Mouse (Mus musculus): ENCODE measurements at regions not wholly inside any gene's neighbourhood (a gene's known extent, or its start where the extent isn't known, plus 50 kb on each side); places are given as distances from the start of the nearest gene placed in this dataset.
"Not testable (repeated sequence)": the region's sequence is repeated elsewhere in the genome, so short reads cannot be mapped to it uniquely, and the experiment has no call there.

DNA sequence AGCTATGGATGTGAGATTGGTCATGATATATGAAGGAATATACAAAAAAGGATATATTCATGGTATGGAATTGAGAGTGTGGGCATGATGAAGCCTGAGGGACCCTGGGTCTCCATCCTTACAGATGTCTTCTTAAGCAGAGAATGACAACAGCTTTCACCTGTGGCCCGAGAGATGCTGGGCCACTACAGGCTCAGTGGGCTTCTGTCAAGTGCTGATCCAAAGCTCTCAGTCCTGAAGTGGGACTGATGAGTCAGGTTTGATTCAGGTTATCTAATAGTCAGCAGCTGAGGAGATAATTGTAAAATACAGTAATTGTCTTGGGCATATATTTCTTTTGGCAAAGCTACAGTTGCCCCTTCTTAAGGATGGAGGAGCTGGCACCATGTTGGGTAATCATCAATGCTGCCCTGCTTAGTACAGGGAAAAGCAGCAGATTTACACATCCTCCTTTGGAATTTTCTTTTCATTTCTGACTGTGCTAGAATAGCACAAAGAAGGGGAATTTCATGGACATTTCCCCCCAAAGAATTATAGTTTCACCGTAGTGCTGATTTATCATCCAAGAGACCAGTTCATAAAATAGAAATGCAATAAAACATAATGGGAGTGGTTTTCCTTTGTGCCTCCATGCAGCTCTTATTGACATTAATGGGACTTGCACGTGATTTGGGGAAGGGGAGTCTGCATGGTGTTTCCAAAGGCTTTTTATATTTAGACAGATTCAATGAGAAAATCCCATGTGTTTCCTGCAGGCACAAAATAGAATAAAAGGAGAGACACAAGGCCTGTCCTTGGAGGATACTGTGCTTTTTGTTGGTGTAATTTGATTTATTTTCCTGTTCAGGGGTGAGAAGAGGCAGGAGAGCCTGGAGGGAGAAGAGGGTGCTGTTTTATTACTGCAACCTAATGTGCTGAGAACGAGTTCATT, 452.6 kb upstream of the Nrsn1 start:
- DNase-seq (ENCODE audit: low spot score): peak; percentile 37

DNA sequence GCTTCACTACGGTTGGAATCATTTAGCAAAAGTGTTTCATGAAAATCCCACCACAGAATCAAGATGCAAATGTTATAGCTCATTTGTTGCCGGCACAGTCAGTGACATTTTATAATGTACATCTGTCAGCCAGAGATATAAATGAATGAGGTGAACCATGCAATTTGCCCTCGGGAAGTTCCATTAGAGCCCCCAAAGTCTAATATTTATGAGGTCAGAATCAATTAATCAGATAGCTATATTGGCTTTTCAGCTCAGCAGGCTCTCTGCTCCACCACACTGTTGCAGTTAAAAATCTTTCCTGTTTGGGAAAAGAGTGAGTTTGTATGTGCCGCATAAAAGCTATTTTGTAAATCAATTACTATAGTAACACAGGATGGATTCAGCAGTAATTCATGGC, 430.7 kb upstream of the Nrsn1 start:
- DNase-seq (ENCODE audit: low spot score): no peak

GRCm38 (mm10) chr13:25695956-25696355, 425.7 kb upstream of the Nrsn1 start:
- DNase-seq (ENCODE audit: low spot score): peak; percentile 18

DNA sequence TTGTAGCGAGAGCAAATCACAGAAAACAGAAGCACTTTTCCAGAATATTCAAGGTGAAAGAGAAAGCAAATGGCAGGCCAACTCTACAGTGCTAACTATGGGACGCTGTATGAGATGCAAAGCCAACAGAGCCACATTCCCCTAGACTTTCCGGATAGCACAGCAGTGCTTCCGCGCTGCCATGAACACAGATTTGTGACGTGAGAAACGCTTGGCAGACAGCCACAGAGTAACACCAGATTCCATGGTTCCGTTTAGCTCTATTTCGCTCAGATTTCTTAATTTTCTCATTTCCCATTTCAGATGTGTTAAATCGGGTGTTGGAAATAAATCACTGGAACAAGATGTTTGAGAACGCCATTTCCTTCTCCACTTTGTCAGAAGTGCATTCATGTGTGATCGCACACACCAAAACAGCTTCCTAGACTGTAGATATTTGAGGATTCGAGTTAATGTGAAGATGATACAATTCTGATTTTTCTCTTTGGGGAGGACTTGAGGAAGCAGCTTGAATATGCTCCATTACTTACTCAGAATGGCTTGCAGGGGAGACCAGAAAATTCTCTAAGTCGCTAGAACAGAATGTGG, 424.8 kb upstream of the Nrsn1 start:
- DNase-seq (ENCODE audit: low spot score): no peak

- no peak for DNase-seq (ENCODE audit: low spot score)
Observed at GRCm38 (mm10) chr13:25678221-25678735, 408.0 kb upstream of the Nrsn1 start.

GRCm38 (mm10) chr13:25675208-25675607, 404.9 kb upstream of the Nrsn1 start:
- no peak for DNase-seq (ENCODE audit: low spot score)

DNA sequence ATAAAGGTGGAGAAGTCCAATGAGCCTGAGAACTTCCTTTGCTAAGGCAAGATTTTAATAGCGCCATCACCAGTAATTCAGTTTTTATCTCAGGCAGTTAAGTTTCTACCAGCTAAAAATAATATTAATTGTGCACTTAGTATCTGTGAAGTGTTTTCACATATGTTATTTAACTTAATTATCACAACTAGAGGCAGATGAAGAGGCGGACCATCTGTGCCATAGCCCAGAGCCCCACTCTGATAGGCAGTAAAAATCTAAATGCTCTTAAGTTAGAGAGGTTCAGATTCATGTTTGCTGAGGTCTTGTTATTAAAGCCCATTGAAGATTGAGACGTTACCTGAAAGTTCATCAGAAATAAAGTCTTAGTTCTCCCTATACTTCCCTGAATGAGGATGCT, 395.7 kb upstream of the Nrsn1 start:
- no peak for DNase-seq (ENCODE audit: low spot score)

DNA sequence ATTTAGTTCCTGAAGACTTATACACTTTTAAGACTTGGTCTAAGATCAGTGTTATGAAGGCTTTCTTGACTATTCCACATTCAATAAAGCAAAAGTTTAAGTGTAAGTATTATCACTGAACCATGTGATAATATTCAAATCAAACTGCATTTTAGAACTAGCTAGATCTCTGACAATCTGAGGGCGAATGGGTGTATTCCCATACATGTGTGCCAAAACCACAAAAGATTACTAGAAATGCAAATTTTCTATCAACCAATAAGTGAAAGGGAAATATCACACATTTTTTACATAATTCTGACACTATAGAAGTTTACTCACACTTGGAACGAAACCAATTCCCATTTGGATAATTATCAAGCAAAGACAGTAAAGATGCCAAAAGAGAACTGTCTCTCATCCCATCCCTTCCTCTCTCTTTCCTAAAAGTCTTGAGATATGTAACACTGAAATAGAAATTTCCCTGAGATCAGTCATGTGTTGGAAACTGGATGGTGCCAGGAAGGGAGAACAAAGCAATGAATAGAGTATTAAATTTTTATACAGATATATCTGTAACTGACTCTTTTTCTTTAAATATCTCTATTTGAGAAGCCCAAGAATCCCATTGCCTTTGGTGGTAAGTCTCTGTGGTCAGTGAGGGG, 394.8 kb upstream of the Nrsn1 start:
- DNase-seq (ENCODE audit: low spot score): no peak

DNA sequence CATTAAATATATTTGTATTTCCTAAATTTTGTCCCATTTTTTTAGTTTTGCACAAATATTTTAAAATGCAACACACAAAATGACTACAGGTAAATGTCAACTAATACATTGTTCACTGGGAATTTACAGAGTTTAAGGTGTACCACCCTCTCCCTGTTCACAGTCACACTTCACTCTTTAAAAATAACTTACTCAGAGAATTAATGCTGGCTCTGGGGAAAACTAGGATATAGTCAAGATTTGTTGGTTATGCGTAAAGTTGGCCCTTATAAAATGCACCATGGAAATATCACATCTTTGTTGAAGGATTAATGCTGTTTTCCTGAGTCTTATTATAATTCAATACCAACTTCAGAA, 378.1 kb upstream of the Nrsn1 start:
- DNase-seq (ENCODE audit: low spot score): no peak

GRCm38 (mm10) chr13:25647711-25648429, 377.6 kb upstream of the Nrsn1 start:
- peak; percentile 23 for DNase-seq (ENCODE audit: low spot score)

DNA sequence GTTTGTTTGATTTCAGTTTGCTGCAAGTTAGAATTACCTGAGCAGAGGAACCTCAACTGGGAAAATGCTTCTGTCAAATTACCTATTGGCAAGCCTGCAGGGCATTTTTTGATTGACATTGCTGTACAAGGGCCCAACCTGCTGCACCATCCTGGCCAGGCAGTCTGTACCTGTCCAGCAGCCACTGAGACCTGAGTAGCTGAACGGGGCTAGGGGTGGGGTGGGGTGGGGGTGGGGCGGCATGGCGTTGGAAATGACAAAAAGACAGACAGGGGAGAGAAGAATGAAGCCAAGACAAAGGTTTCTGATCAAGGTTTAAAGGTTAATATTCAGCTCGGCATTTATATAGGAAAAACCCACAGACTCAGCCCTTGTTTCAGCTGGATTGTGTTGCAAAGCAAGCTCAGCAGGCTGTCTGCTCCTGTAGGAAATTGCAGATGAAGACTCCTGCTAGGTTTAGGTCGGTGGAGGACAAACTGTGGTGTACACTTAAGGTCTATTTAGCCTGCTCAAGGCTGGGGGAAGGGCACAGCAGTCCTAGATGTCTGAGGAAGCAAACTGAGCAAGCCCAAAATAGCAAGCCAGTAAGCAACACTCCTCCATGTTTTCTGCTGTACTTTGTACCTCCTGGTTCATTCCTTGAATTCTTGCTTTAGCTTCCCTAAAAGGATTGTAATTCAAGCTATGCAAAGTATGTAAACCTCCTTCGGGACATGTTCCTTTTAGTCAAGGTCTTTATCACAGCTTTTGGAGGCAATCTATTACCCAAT, 369.4 kb upstream of the Nrsn1 start:
- DNase-seq (ENCODE audit: low spot score): peak; percentile 41

- DNase-seq (ENCODE audit: low spot score): peak; percentile 40
Observed at GRCm38 (mm10) chr13:25629466-25629865, 359.2 kb upstream of the Nrsn1 start.

GRCm38 (mm10) chr13:25617578-25617977, 347.3 kb upstream of the Nrsn1 start:
- peak; percentile 51 for DNase-seq (ENCODE audit: low spot score)

- peak; percentile 75 for DNase-seq (ENCODE audit: low spot score)
Observed at GRCm38 (mm10) chr13:25611986-25612385, 341.7 kb upstream of the Nrsn1 start.

GRCm38 (mm10) chr13:25609641-25610040, 339.3 kb upstream of the Nrsn1 start:
- DNase-seq (ENCODE audit: low spot score): no peak

GRCm38 (mm10) chr13:25609241-25609640, 338.9 kb upstream of the Nrsn1 start:
- peak; percentile 56 for DNase-seq (ENCODE audit: low spot score)

DNA sequence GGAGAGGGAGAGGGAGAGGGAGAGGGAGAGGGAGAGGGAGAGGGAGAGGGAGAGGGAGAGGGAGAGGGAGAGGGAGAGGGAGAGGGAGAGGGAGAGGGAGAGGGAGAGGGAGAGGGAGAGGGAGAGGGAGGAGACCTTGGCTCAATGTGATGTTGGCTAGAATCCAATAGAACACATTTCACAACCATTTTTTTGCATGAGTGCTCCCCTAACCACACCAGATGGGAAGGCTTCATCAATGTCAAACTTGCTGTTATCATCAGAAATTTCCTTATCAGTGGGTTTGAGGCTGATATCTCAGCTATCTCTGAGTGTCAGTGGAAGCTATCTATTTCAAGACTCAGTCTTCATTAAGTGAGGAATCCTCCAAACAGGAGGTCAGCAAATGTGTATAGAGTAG, 331.0 kb upstream of the Nrsn1 start:
- not testable (repeated sequence) for DNase-seq (ENCODE audit: low spot score)

DNA sequence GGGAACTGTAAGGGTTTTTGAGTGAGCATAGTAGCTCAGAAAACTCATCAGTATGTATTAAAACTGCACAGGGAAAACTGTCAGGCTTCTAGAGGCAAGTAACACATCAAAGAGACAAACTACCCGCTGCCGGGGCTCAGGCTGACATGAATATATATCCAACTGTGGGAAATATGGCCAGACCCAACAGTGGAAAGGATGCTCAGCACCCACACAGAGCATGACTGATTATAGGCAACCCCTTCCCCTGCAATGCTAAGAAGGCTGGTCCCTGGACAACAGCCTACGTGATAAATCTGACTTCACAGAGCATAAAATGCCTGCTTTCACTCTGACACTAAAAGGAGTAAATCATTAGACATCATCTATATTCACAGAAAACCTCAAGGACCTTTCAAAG, 324.3 kb upstream of the Nrsn1 start:
- DNase-seq (ENCODE audit: low spot score): no peak

DNA sequence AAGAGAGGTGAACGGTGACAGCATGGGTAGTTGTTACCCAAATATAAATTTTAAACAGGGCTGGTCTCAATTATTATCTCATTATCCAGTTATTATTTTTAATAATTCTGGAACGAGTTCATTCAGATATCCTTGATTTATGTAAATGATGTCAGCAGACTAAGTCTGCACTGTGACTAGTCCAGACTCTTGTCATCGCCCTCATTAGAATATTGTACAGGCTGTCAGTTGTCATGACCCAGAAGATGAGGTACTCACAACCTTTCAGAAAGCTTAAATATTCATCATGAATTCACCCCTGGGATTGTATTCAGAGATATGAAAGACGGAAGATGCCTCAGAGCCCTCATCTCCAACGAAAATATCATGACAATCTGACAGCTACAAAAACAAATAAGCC, 300.3 kb upstream of the Nrsn1 start:
- DNase-seq (ENCODE audit: low spot score): no peak

DNA sequence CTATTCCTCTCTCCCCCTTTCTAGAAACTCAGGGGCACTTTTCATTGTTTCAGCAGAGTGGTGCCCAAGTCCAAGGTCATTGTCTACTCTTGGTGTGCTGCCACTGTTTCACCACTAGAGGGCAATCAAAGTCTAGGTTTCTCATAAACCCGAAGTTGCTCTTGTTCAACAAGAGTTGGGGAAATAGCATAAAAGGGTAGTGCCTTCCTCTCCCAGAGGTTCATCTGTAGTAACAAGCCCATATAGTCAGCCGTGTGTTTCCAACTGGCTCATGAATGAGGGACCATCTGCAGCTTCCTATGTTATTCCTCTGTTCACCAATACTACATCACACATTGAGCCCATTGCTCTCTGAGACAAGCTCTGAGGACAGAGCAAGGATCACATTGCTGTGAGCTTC, 292.4 kb upstream of the Nrsn1 start:
- peak; percentile 90 for DNase-seq (ENCODE audit: low spot score)

- DNase-seq (ENCODE audit: low spot score): no peak
Observed at GRCm38 (mm10) chr13:25560339-25560738, 290.0 kb upstream of the Nrsn1 start.

Measured in embryo, embryonic 10.5 days (tissue).